Mouse (Mus musculus) embryo, embryonic 9.5 days (tissue): Measurements from ENCODE around the gene Nkain2.

Experiments used
- DNase-seq: peaks from one replicate; pipeline ENCODE4 v3.0.0-alpha.2; 2017; ENCODE audit errors: extremely low spot score

Nkain2 gene

GRCm38 (mm10) chr10:32576559-32577275, 313.5 kb downstream of the Nkain2 start:
- DNase-seq, result no peak

GRCm38 (mm10) chr10:32557673-32558072, 332.6 kb downstream of the Nkain2 start:
- no peak for DNase-seq

- no peak for DNase-seq
These were observed 354.2 kb downstream of the Nkain2 start for GRCm38 (mm10) chr10:32536057-32536456.

- DNase-seq, result no peak
These were observed 379.4 kb downstream of the Nkain2 start for GRCm38 (mm10) chr10:32510821-32511220.

- DNase-seq, result no peak
These were observed 395.6 kb downstream of the Nkain2 start for GRCm38 (mm10) chr10:32494591-32495182.

GRCm38 (mm10) chr10:32493600-32493999, 396.7 kb downstream of the Nkain2 start:
- no peak for DNase-seq

- DNase-seq, result no peak
These were observed 427.5 kb downstream of the Nkain2 start for GRCm38 (mm10) chr10:32462726-32463125.

GRCm38 (mm10) chr10:32439932-32440519, 450.2 kb downstream of the Nkain2 start:
- DNase-seq, result no peak

- DNase-seq, result no peak
These were observed 476.0 kb downstream of the Nkain2 start for GRCm38 (mm10) chr10:32414228-32414627.

GRCm38 (mm10) chr10:32411331-32411730, 478.9 kb downstream of the Nkain2 start:
- DNase-seq, result no peak

- no peak for DNase-seq
These were observed 489.3 kb downstream of the Nkain2 start for GRCm38 (mm10) chr10:32400961-32401360.

GRCm38 (mm10) chr10:32393859-32394521, 496.3 kb downstream of the Nkain2 start:
- no peak for DNase-seq

GRCm38 (mm10) chr10:32393326-32393725, 496.9 kb downstream of the Nkain2 start:
- no peak for DNase-seq

GRCm38 (mm10) chr10:32312754-32313153, 577.5 kb downstream of the Nkain2 start:
- no peak for DNase-seq

GRCm38 (mm10) chr10:32301024-32301597, 589.2 kb downstream of the Nkain2 start:
- DNase-seq, result no peak

- DNase-seq, result no peak
These were observed 599.8 kb downstream of the Nkain2 start for GRCm38 (mm10) chr10:32290487-32290886.

- DNase-seq, result no peak
These were observed 606.6 kb downstream of the Nkain2 start for GRCm38 (mm10) chr10:32283690-32284089.

- DNase-seq, result no peak
These were observed 646.9 kb downstream of the Nkain2 start for GRCm38 (mm10) chr10:32243266-32243882.

- no peak for DNase-seq
These were observed 649.1 kb downstream of the Nkain2 start for GRCm38 (mm10) chr10:32241168-32241567.

GRCm38 (mm10) chr10:32182951-32183350, 707.3 kb downstream of the Nkain2 start:
- DNase-seq, result no peak

- no peak for DNase-seq
These were observed 798.9 kb downstream of the Nkain2 start for GRCm38 (mm10) chr10:32091354-32091753.

- no peak for DNase-seq
These were observed 829.9 kb downstream of the Nkain2 start for GRCm38 (mm10) chr10:32060396-32060795.
